Mouse (Mus musculus) neural tube, embryonic 15.5 days (tissue): ENCODE measurements around the gene Atg3. TPM values are rescaled to one million over a fixed set of nuclear protein-coding genes. Genes with fewer than 3 reads are reported as not detected.

Experiments
- ATAC-seq: fragments of 200-750 bp; cut with Nextera tagmentation; 2 replicates; pipeline ENCODE4 v1.8.0; 2017; ENCODE audit warnings: mild to moderate bottlenecking, moderate TSS enrichment, moderate library complexity; ENCODE audit not compliant: low FRiP score
- H3K27ac ChIP-seq: fragments of 300-500 bp; sonication (generic); replicated peaks from 2 replicates; pipeline ENCODE4 v1.5.1; 2015; ENCODE audit warnings: mild to moderate bottlenecking, inconsistent platforms
- H3K27me3 ChIP-seq: fragments of 300-500 bp; sonication (generic); replicated peaks from 2 replicates; pipeline ENCODE4 v1.6.1; 2015; ENCODE audit warnings: inconsistent platforms
- H3K36me3 ChIP-seq: fragments of 300-500 bp; sonication (generic); 2 replicates; pipeline ENCODE4 v1.6.1; 2015; ENCODE audit warnings: inconsistent platforms
- H3K4me1 ChIP-seq: fragments of 300-500 bp; sonication (generic); 2 replicates; pipeline ENCODE4 v1.6.1; 2015; ENCODE audit warnings: inconsistent platforms
- H3K4me2 ChIP-seq: fragments of 300-500 bp; sonication (generic); 2 replicates; pipeline ENCODE4 v1.6.1; 2015; ENCODE audit warnings: inconsistent platforms, mild to moderate bottlenecking, moderate library complexity
- H3K4me3 ChIP-seq: fragments of 300-500 bp; sonication (generic); replicated peaks from 2 replicates; pipeline ENCODE4 v1.5.1; 2015; ENCODE audit warnings: mild to moderate bottlenecking, inconsistent platforms
- H3K9ac ChIP-seq: fragments of 300-500 bp; sonication (generic); replicated peaks from 2 replicates; pipeline ENCODE4 v1.6.1; 2015; ENCODE audit warnings: mild to moderate bottlenecking, inconsistent platforms
- H3K9me3 ChIP-seq: fragments of 300-500 bp; sonication (generic); replicated peaks from 2 replicates; pipeline ENCODE4 v1.6.1; 2016; ENCODE audit warnings: inconsistent platforms
- WGBS: fragments of 180-500 bp; shearing (Covaris S2); methylation state at CpG from one replicate; pipeline ENCODE4 v1.1.7; 2015; ENCODE audit warnings: mixed read lengths; 5-methylcytosine and 5-hydroxymethylcytosine counted together
- polyA plus RNA-seq: library from polyadenylated mRNA; unstranded; fragments of >200 nt; fragmentation: Nextera tagmentation; extraction: Ambion mirVana; gene quantifications from 2 replicates; pipeline ENCODE4 v1.2.1, GENCODE M21; 2015

Atg3 gene
- polyA plus RNA-seq, 1 experiment from 2014 or later, result 60.5 TPM

DNA sequence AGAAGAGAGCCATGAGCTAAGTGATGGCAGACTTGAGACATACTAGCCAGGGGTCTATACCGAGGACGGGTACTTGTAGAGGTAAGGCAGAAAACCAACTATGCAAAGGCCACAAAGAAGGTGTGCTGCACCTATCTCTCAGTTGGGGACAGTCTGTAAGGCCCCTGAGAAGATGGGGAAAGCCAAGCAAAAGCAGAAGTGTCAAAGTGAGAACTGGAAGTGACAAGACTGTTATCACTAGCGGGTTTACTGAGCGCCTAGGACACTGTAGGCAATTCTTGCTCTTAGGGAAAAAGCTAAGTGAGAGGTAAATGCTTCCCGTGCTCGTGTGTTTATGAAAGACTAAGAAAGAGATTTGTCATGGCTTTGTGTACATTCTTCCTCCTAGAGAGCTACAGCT is 13.5 kb upstream of the Atg3 start:
- 93% methylated on average over 6 of the region's 6 CpGs for WGBS
- ATAC-seq, result no peak
- Histone ChIP-seq H3K36me3 (peaks cover 72% of the 10 kb centered on the region), H3K27ac (no peak overlapping the region), H3K4me3 (no peak overlapping the region), H3K4me2 (no peak overlapping the region), H3K9me3 (no peaks in the 10 kb centered on the region), H3K4me1 (no peaks in the 10 kb centered on the region), H3K9ac (no peak overlapping the region), H3K27me3 (no peaks in the 10 kb centered on the region)

DNA sequence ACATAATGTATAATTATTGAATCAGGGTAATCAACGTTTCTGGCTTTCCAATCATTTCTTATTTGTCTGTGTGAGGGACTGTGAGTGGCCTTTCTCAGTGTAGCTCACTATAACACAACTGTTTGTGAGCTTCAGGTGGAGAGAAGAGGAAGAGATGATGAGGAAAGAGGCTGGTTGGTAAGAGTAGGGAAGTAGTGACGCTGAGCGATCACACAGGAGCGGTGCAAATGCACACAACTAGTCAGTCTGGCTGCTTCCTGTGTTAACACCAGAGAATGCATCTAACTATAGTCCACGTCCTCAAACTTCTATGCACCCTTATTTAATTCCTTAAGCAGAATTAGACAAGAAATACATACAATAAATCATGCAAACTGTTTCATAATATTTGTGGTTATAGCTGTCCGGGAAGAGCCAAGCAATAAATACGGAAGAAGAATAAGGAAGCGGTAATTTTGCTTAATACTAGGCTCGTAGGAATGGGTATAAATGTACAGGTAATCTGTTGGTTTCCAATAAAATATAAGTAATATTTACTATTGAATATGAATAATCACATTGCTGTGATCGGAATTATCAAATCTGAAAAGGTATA is 10.0 kb upstream of the Atg3 start:
- H3K9me3 ChIP-seq, result no peaks in the 10 kb centered on the region
- no peak overlapping the region for H3K4me3 ChIP-seq
- no peak overlapping the region for H3K4me2 ChIP-seq
- H3K36me3 ChIP-seq, result peaks cover 67% of the 10 kb centered on the region
- H3K9ac ChIP-seq, result no peak overlapping the region
- H3K27me3 ChIP-seq, result no peaks in the 10 kb centered on the region
- 93% methylated on average over 10 of the region's 10 CpGs for WGBS
- H3K27ac ChIP-seq, result no peak overlapping the region
- no peaks in the 10 kb centered on the region for H3K4me1 ChIP-seq
- ATAC-seq, result no peak

DNA sequence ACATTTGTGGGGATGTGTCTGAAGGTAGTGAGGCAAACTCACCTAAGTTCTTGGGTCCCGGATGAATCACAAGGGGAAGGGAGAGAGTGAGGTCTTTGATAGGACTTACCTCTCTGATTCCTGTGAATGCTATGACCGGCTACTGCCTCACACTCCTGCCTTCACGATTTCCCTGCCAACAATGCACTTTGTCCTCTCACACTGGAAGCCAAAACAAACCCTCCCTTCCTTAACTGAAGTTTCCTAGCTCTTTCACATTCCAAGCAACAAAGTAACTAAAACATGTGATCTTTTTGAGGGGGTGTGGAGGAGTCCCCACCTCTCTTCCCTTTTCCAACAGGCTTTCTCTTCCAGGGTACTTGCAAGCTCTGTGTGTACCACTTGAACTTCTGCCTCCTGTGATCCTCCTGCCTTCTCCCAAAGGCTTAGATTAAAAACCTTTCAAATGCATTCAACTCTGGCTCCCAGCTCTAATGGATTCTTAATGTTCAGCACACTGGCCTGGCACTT is 3.8 kb upstream of the Atg3 start:
- Histone ChIP-seq H3K4me2 (no peak overlapping the region), H3K4me1 (peaks cover 17% of the 10 kb centered on the region), H3K27me3 (no peaks in the 10 kb centered on the region), H3K9ac (no peak overlapping the region), H3K27ac (no peak overlapping the region), H3K4me3 (no peak overlapping the region), H3K9me3 (no peaks in the 10 kb centered on the region), H3K36me3 (peaks cover 36% of the 10 kb centered on the region)
- 91% methylated on average over 3 of the region's 3 CpGs for WGBS
- ATAC-seq, result no peak

DNA sequence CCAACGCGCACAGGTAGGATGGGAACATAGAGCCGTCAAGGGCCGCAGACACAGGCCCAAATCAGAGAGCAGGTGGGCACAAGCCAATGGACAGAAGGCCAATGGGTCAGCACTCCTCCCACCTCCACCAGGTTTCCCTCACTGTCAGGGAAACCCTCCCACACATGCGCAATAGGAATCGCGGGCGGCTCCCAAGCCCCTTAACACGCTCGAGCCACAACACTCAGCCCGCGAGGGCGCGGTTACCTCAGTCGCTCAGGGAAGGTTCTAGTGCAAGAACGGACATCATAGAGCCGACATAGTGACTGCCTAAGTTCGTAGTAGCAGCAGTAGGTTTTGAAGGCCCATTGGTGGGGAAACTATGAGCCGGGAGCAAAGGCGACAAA is 456 bp upstream of the Atg3 start:
- no peaks in the 10 kb centered on the region for H3K9me3 ChIP-seq
- H3K27ac ChIP-seq, result peak overlapping the region; percentile 93
- peaks cover 14% of the 10 kb centered on the region; the same call in 1 of the 2 replicates for H3K36me3 ChIP-seq
- peaks cover 29% of the 10 kb centered on the region for H3K4me1 ChIP-seq
- ATAC-seq, result peak; percentile 89
- peak overlapping the region; percentile 79 for H3K9ac ChIP-seq
- under 1% methylated on average over 20 of the region's 20 CpGs for WGBS
- H3K4me2 ChIP-seq, result peak overlapping the region; percentile 82
- H3K27me3 ChIP-seq, result no peaks in the 10 kb centered on the region
- peak overlapping the region; percentile 81 for H3K4me3 ChIP-seq

DNA sequence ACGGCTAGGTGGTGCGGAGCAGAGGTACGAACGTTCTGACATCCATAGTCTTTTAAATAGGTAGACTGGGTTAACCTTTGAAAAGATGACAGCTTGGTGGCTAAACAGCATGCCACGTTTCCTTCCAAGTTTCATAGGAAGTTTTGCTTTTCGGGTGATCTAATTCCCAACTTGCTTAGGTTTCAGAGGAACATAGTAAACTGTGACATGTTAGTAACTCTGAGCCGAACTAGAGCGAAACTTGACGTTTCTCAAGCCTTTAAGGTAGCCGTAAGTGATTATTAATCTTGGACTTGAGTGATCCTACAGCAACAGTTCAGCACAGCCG is 768 bp downstream of the Atg3 start:
- Histone ChIP-seq H3K4me2 (peak overlapping the region; percentile 82), H3K9me3 (no peaks in the 10 kb centered on the region), H3K9ac (peak overlapping the region; percentile 79), H3K4me1 (peaks cover 29% of the 10 kb centered on the region), H3K27ac (peak overlapping the region; percentile 93), H3K27me3 (no peaks in the 10 kb centered on the region), H3K4me3 (peak overlapping the region; percentile 81), H3K36me3 (peaks cover 14% of the 10 kb centered on the region; the same call in 1 of the 2 replicates)
- ATAC-seq, result no peak
- 8% methylated on average over 11 of the region's 11 CpGs for WGBS

DNA sequence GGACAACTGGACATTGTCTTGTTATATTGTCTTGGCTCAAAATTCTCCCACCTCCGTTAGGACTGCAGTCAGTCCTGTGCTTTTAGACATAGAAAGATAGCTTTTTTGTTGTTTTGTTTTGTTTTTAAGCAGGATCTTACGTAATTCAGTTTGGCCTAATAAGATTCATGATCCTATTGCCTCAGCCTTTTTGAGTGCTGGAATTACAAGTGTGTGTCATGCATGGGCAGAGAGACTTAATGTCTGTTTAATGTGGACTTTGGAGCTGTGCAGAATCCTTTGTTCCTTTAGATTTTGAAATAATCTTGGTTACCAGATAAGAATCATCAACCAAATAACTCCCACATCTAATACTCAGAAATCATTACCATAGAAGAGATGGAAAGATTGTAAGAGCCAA is 20.0 kb downstream of the Atg3 start:
- Histone ChIP-seq H3K9ac (no peak overlapping the region), H3K36me3 (peaks cover 13% of the 10 kb centered on the region), H3K27me3 (no peaks in the 10 kb centered on the region), H3K9me3 (no peaks in the 10 kb centered on the region), H3K4me3 (no peak overlapping the region), H3K4me1 (no peaks in the 10 kb centered on the region), H3K27ac (no peak overlapping the region), H3K4me2 (no peak overlapping the region)
- no peak for ATAC-seq
- 78% methylated on average over 2 of the region's 2 CpGs for WGBS

DNA sequence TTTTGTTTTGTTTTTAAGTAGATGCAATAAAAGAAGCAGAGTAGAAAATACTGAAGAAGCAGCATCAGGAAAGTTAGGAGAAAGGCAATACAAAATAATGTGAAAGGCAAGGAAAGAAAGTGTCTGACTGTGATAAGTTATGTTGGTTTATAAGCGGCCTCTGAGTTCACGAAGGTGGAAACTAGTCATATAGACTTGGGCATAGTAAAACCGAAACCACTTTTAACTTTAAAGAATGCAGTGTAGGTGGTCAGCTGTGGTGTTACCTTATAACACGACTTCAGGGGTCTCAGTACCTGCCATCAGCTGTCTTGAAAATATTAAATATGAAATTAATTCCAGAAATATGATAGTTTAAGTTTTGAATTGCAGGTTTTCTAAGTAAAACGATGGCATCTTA is 23.2 kb downstream of the Atg3 start:
- no peak overlapping the region for H3K27ac ChIP-seq
- H3K4me1 ChIP-seq, result no peaks in the 10 kb centered on the region
- no peak overlapping the region for H3K9ac ChIP-seq
- H3K9me3 ChIP-seq, result no peaks in the 10 kb centered on the region
- ATAC-seq, result no peak
- no peak overlapping the region for H3K4me2 ChIP-seq
- no peaks in the 10 kb centered on the region for H3K27me3 ChIP-seq
- H3K4me3 ChIP-seq, result no peak overlapping the region
- H3K36me3 ChIP-seq, result peaks cover 18% of the 10 kb centered on the region
- WGBS, result 95% methylated on average over 5 of the region's 5 CpGs

DNA sequence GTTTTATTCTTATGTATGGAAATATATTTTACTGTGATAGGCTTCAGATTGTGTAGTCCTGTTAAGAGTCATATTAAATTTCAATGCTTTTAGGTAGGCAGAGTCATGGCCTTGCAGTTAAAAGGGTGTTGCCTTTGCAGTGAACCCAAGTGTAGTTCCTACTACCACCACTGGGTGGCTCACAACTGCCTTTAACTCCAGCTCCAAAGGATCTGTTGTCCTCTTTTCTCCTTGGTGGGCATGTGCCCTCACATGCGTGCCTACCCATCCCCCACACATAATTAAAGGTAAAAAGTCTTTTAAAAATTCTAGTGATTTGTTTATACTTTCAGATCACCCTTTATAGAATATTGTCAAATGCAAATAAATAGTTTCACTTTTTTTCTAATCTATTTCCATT is 34.0 kb downstream of the Atg3 start:
- no peak overlapping the region for H3K4me2 ChIP-seq
- H3K9ac ChIP-seq, result no peak overlapping the region
- WGBS, result 0% methylated on average over 1 of the region's 1 CpGs
- H3K27me3 ChIP-seq, result no peaks in the 10 kb centered on the region
- H3K36me3 ChIP-seq, result peaks cover 9% of the 10 kb centered on the region; the same call in 1 of the 2 replicates
- no peak overlapping the region for H3K27ac ChIP-seq
- H3K9me3 ChIP-seq, result no peaks in the 10 kb centered on the region
- no peak overlapping the region for H3K4me3 ChIP-seq
- peak; percentile 74; the same call in 1 of the 2 replicates for ATAC-seq
- no peaks in the 10 kb centered on the region for H3K4me1 ChIP-seq

DNA sequence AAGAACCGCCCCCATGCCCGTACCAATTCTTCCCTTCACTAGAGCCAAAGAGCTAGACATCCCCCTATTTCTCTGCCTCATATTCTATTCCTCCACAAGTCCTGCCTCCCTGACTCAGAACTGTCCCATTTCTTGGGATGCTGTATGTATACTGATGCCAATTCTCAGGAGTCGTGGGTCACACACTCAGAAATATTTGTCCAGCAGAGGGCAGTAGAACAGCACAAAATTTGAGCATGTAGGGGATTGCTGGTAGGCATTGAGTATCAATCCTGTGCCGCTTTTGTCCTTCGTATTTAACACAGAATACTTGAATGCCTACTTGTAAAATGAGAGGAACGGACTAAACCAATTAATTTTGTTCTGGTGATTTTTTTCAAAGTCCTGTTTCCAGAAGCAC is 38.2 kb downstream of the Atg3 start:
- Histone ChIP-seq H3K36me3 (no peaks in the 10 kb centered on the region), H3K9ac (no peak overlapping the region)
- WGBS, result 29% methylated on average over 6 of the region's 6 CpGs

DNA sequence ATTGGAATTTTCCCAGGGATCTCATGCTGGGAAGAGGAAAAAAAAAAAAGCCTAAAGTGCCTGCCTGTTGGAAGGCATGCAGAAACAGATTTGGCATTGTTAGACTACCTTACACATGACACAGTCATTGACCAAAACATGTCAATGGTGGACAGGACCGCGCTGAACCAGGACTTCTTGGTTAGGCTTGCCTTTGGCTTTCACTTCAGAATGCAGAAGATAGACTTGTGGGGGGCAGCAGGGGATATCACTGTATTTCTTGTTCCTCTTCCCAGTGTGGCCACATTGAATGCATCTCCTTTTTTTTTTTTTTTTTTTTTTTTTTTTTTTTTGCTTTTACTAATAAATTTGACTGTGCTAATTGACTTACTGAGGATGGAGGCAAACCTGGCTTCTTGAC is 42.8 kb downstream of the Atg3 start:
- Histone ChIP-seq H3K4me3 (no peak overlapping the region), H3K27me3 (no peaks in the 10 kb centered on the region), H3K9me3 (no peaks in the 10 kb centered on the region), H3K4me1 (no peaks in the 10 kb centered on the region), H3K9ac (no peak overlapping the region), H3K4me2 (no peak overlapping the region), H3K27ac (no peak overlapping the region), H3K36me3 (no peaks in the 10 kb centered on the region)
- no peak for ATAC-seq
- WGBS, result 100% methylated on average over 2 of the region's 2 CpGs

More for the DNA sequence above, 38.2 kb downstream of the Atg3 start:
- Histone ChIP-seq H3K27me3 (no peaks in the 10 kb centered on the region), H3K4me3 (no peak overlapping the region), H3K4me2 (no peak overlapping the region), H3K4me1 (no peaks in the 10 kb centered on the region), H3K27ac (no peak overlapping the region), H3K9me3 (no peaks in the 10 kb centered on the region)
- ATAC-seq, result peak; percentile 91

DNA sequence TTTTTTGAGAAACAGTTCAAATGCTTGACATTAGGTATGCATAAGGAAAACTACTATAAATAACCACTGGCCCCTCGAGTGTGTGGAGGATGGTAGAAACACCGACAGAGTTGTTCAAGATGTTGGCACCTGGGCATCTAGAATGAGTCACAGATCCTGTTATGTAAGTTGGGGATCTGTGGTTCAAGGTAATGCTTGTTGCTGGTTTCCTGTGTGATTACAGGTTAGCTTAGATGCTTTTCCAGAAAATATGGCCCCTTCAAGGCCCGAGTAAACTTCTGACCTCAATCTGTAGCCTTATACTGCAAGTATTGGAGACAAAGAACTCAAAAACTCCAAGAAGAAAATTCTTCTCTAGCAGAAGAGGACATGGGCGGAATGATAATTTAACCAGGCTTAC is 45.9 kb downstream of the Atg3 start:
- H3K4me3 ChIP-seq, result no peak overlapping the region
- WGBS, result 91% methylated on average over 4 of the region's 4 CpGs
- no peak overlapping the region for H3K9ac ChIP-seq
- no peaks in the 10 kb centered on the region for H3K9me3 ChIP-seq
- H3K27ac ChIP-seq, result no peak overlapping the region
- no peaks in the 10 kb centered on the region for H3K4me1 ChIP-seq
- ATAC-seq, result no peak
- H3K27me3 ChIP-seq, result no peaks in the 10 kb centered on the region
- no peak overlapping the region for H3K4me2 ChIP-seq
- no peaks in the 10 kb centered on the region for H3K36me3 ChIP-seq

DNA sequence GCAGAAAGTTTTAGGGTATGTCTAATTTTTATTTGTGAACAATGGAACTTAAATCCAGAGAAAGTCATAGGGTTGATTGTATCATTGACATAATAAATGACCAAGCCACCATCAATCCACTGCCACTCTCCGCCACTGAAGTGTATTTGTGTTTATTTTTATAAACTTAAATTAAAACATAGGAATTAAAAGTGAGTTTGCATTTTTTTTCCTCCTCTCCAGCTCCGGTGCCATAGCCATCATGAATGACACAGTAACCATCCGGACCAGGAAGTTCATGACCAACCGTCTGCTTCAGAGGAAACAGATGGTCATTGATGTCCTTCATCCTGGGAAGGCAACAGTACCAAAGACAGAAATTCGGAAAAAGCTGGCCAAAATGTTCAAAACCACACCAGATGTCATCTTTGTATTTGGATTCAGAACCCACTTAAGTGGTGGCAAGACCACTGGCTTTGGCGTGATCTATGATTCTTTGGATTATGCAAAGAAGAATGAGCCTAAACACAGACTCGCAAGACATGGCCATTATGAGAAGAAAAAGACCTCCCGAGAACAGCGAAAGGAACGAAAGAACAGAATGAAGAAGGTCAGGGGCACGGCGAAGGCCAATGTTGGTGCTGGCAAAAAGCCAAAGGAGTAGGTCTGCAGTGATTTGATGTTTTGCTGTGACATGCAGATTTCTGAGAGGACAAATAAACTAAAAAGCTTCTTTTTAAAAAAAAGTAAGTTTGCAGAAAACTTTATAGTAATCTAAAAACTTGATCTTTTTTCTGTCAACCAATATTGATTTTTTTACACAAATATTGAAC is 46.5 kb downstream of the Atg3 start:
- ATAC-seq, result no peak
- 61% methylated on average over 12 of the region's 12 CpGs for WGBS
- no peak overlapping the region for H3K27ac ChIP-seq

More for the DNA sequence above, 46.5 kb downstream of the Atg3 start:
- Histone ChIP-seq H3K4me2 (no peak overlapping the region), H3K9me3 (no peaks in the 10 kb centered on the region), H3K36me3 (no peaks in the 10 kb centered on the region), H3K4me1 (no peaks in the 10 kb centered on the region), H3K9ac (no peak overlapping the region), H3K27me3 (no peaks in the 10 kb centered on the region), H3K4me3 (no peak overlapping the region)
